ENCODE assay signal across 8 mouse cellular contexts in genomic region chr7:117435730-117436441, GRCm38 (mm10). TPM values are rescaled to one million over a fixed set of nuclear protein-coding genes. Genes with fewer than 3 reads are reported as not detected.
DNase-seq lines count a peak whose midpoint lies in the region; ATAC-seq and TF ChIP-seq lines count a peak whose summit lies in the region.

No protein-coding gene starts in this region.

- WGBS in forebrain, embryonic 13.5 days: 89% methylated on average over 12 of the region's 12 CpGs
- 83% methylated on average over 12 of the region's 12 CpGs for WGBS in forebrain, embryonic 14.5 days
- WGBS in heart, adult 2 months: 72% methylated on average over 12 of the region's 12 CpGs
- 78% methylated on average over 12 of the region's 12 CpGs for WGBS in stomach, postnatal 0 days

- no peaks in the 10 kb centered on the region for H3K36me3 ChIP-seq in forebrain, embryonic 13.5 days (ENCODE audit: poor library complexity, severe bottlenecking)
- no peaks in the 10 kb centered on the region for H3K36me3 ChIP-seq in forebrain, embryonic 14.5 days (ENCODE audit: control insufficient read depth, insufficient read depth, low read length)
- no peaks in the 10 kb centered on the region for H3K36me3 ChIP-seq in heart, adult 2 months (ENCODE audit: control insufficient read depth, insufficient read depth, low read length)
- H3K36me3 ChIP-seq in stomach, postnatal 0 days (ENCODE audit: control insufficient read depth, insufficient read depth, low read length): no peaks in the 10 kb centered on the region

- no peak for DNase-seq in forebrain, embryonic 14.5 days (ENCODE audit: low spot score)
- DNase-seq in cerebellum, adult 18-20 months: peak; percentile 4 to 22
- DNase-seq in heart, adult 2 months: peak; percentile 32 to 37
- peak; percentile 62 to 77 for DNase-seq in layer of hippocampus, postnatal 36 days
- no peak for DNase-seq in embryo, embryonic 10 days (ENCODE audit: low spot score)
- DNase-seq in stomach, postnatal 0 days (ENCODE audit: low spot score): no peak
- DNase-seq in urinary bladder, postnatal 14 days (ENCODE audit: low spot score): no peak

- intact Hi-C loops in heart, adult 2 months (cut with DNase I): no loop called here

- H3K79me2 ChIP-seq in heart, adult 2 months (replicated peaks; ENCODE audit: control insufficient read depth, insufficient read depth, low read length): no peaks in the 10 kb centered on the region

- TF ChIP-seq POLR2A in heart, adult 2 months (IDR thresholded peaks at IDR 0.05; ENCODE audit: insufficient read depth, low read depth, low read length): no peak

- H3K9ac ChIP-seq in forebrain, embryonic 13.5 days: no peak overlapping the region
- no peak overlapping the region for H3K9ac ChIP-seq in forebrain, embryonic 14.5 days (ENCODE audit: low read length)
- no peak overlapping the region for H3K9ac ChIP-seq in heart, adult 2 months (ENCODE audit: low read depth, low read length)
- H3K9ac ChIP-seq in stomach, postnatal 0 days (ENCODE audit: low read length): no peak overlapping the region

- H3K9me3 ChIP-seq in forebrain, embryonic 13.5 days (replicated peaks): no peaks in the 10 kb centered on the region
- no peaks in the 10 kb centered on the region for H3K9me3 ChIP-seq in forebrain, embryonic 14.5 days (replicated peaks; ENCODE audit: control insufficient read depth, low read length)
- no peaks in the 10 kb centered on the region for H3K9me3 ChIP-seq in stomach, postnatal 0 days (ENCODE audit: control insufficient read depth, low read length)

- no peak overlapping the region for H3K4me3 ChIP-seq in forebrain, embryonic 13.5 days
- H3K4me3 ChIP-seq in forebrain, embryonic 14.5 days (ENCODE audit: low read depth, low read length): no peak overlapping the region
- H3K4me3 ChIP-seq in heart, adult 2 months: no peak overlapping the region
- H3K4me3 ChIP-seq in stomach, postnatal 0 days (ENCODE audit: low read depth, low read length): no peak overlapping the region

- peaks cover 44% of the 10 kb centered on the region for H3K4me1 ChIP-seq in forebrain, embryonic 13.5 days
- peaks cover 2% of the 10 kb centered on the region; the same call in 1 of the 2 replicates for H3K4me1 ChIP-seq in forebrain, embryonic 14.5 days (ENCODE audit: control insufficient read depth, insufficient read depth, low read length)
- H3K4me1 ChIP-seq in heart, adult 2 months (ENCODE audit: control insufficient read depth, insufficient read depth, low read length): peaks cover 3% of the 10 kb centered on the region
- H3K4me1 ChIP-seq in stomach, postnatal 0 days (replicated peaks; ENCODE audit: control insufficient read depth, insufficient read depth): no peaks in the 10 kb centered on the region

- TF ChIP-seq CTCF in heart, adult 2 months (IDR thresholded peaks at IDR 0.05): no peak
- no peak for TF ChIP-seq CTCF in stomach, postnatal 0 days (IDR thresholded peaks at IDR 0.05; ENCODE audit: low read depth)

- no peaks in the 10 kb centered on the region for H3K27me3 ChIP-seq in forebrain, embryonic 13.5 days
- no peaks in the 10 kb centered on the region for H3K27me3 ChIP-seq in forebrain, embryonic 14.5 days (replicated peaks; ENCODE audit: control insufficient read depth, insufficient read depth, low read length)
- H3K27me3 ChIP-seq in heart, adult 2 months (ENCODE audit: control insufficient read depth, insufficient read depth, low read length): no peaks in the 10 kb centered on the region
- H3K27me3 ChIP-seq in stomach, postnatal 0 days (ENCODE audit: control insufficient read depth, insufficient read depth, low read length): no peaks in the 10 kb centered on the region

- no peak overlapping the region for H3K4me2 ChIP-seq in forebrain, embryonic 13.5 days
- H3K4me2 ChIP-seq in forebrain, embryonic 14.5 days (ENCODE audit: low read length): no peak overlapping the region
- no peak overlapping the region for H3K4me2 ChIP-seq in stomach, postnatal 0 days (replicated peaks; ENCODE audit: low read depth)

- peak; percentile 22; the same call in 1 of the 2 replicates for ATAC-seq in forebrain, embryonic 13.5 days
- no peak for ATAC-seq in forebrain, embryonic 14.5 days
- ATAC-seq in stomach, postnatal 0 days (ENCODE audit: low FRiP score, low TSS enrichment): no peak

- no peak for TF ChIP-seq EP300 in heart, adult 2 months (IDR thresholded peaks at IDR 0.05; ENCODE audit: insufficient read depth, low read depth, low read length)
- TF ChIP-seq EP300 in stomach, postnatal 0 days (optimal IDR thresholded peaks at IDR 0.05): no peak

- H3K27ac ChIP-seq in forebrain, embryonic 13.5 days: 0 out of 2 replicates have a peak overlapping the region, but pooled peaks have one; percentile 4
- H3K27ac ChIP-seq in forebrain, embryonic 14.5 days (ENCODE audit: low read depth, low read length): no peak overlapping the region; the same call in 1 of the 2 replicates
- H3K27ac ChIP-seq in heart, adult 2 months: no peak overlapping the region
- H3K27ac ChIP-seq in stomach, postnatal 0 days (replicated peaks): no peak overlapping the region

RNA-seq across cellular contexts. Expression of gene Xylt1, which starts 55.1 kb away (rescaled TPM):
- polyA plus RNA-seq in forebrain, embryonic 13.5 days (2015; fragmentation: Nextera tagmentation; extraction: Ambion mirVana): 2.4 and 2.5 TPM in 2 replicates
- polyA plus RNA-seq in forebrain, embryonic 14.5 days (2014; fragmentation: Nextera tagmentation; extraction: Ambion mirVana): 1.5 and 2.2 TPM in 2 replicates
- 1 to 10 TPM; 1.4 to 2.3 TPM for total RNA-seq in heart, adult 2 months (2021)
- polyA plus RNA-seq in heart, adult 2 months (2012; rRNA removed): 1.2 and 1.8 TPM in 2 replicates
- total RNA-seq in layer of hippocampus, postnatal 36 days (2021): 10 to 100 TPM; 48.9 to 49.5 TPM
- polyA plus RNA-seq in stomach, postnatal 0 days (2015; fragmentation: Nextera tagmentation; extraction: Ambion mirVana): 0.36 TPM in 2 replicates

Comparison
In these comparisons a context has a peak if more than half of its experiments do, and no peak if none do; other contexts are left out.
1. DNase-seq: peak in cerebellum, adult 18-20 months (2 of 2), heart, adult 2 months (2 of 2) and layer of hippocampus, postnatal 36 days (2 of 2); none in forebrain, embryonic 14.5 days (single experiment), embryo, embryonic 10 days (single experiment), stomach, postnatal 0 days (single experiment) and urinary bladder, postnatal 14 days (single experiment).